Mouse (Mus musculus) inflammation-experienced regulatory T-cells, adult 6 months (primary cell): ENCODE measurements around the gene H2-Eb1. TPM values are rescaled to one million over a fixed set of nuclear protein-coding genes. Genes with fewer than 3 reads are reported as not detected.
A peak's percentile ranks its signal among the peaks of the same experiment; 100 is the strongest.

Source experiments
- ATAC-seq: one replicate; pipeline ENCODE4 v1.8.0; 2017
- polyA plus RNA-seq, 3 experiments: library from polyadenylated mRNA; unstranded; fragments of 100-300 nt; shearing (Covaris generic); gene quantifications; one replicate each; pipeline ENCODE4 v1.2.1; 2017

H2-Eb1 gene
- 10 to 100 TPM; 15.0 to 67.6 (median 57.7) TPM for polyA plus RNA-seq

- ATAC-seq = peak; percentile 85
Measured at GRCm38 (mm10) chr17:34305380-34306030, at the start of gene H2-Eb1. TSS of gene H2-Eb1 (plus strand) at chr17:34305867.

- ATAC-seq = no peak
Measured at GRCm38 (mm10) chr17:34256501-34256900, 49.2 kb upstream of the H2-Eb1 start.

- peak; percentile 80 for ATAC-seq
Measured at GRCm38 (mm10) chr17:34257594-34258375, 47.9 kb upstream of the H2-Eb1 start, which contains the start of gene H2-Ab1. TSS of gene H2-Ab1 (plus strand) at chr17:34257689.

DNA sequence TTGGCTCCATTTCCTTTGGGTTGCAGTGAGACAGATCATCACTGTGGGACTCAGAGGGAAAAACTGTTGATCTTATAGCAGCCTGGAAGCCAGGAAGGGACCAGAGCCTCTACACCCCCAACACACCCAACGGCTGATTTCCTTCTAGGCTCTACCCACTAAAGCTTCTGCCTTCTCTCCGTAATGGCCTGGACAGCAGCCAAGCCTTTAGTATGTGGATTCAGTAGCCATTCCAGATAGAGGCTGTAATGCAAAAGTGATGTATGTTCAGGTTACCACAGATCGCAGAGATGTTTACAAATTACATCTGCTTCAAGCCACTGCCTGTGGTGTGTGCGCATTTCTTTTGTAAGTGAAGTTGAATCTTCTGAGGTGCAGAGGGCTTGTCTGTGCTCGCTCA lies 45.1 kb upstream of the H2-Eb1 start:
- ATAC-seq = no peak

GRCm38 (mm10) chr17:34261502-34261901 lies 44.2 kb upstream of the H2-Eb1 start:
- ATAC-seq = peak; percentile 79

- peak; percentile 82 for ATAC-seq
Measured at GRCm38 (mm10) chr17:34263068-34263467, 42.6 kb upstream of the H2-Eb1 start.

- no peak for ATAC-seq
Measured at GRCm38 (mm10) chr17:34263811-34264371, 41.8 kb upstream of the H2-Eb1 start.

- no peak for ATAC-seq
Measured at GRCm38 (mm10) chr17:34264452-34265351, 41.0 kb upstream of the H2-Eb1 start.

DNA sequence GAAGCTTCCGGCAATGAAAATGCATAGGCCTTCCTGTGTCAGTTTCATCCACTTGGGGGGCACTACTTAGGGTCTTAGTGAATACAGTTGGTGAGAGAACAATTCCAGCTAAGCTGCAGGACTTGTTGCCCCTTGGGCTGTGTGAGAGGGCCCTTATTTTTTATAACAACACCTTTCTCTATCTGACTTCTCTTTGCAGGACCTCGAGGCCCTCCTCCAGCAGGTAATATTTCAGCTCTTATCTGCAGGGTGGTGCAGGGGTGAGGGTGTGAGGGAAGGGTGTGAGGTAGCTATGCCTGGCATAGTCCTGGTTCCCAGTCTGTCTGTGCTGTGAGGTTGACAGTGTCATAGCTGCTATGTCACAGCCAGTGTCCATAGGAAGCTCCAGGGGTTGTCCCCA lies 37.4 kb upstream of the H2-Eb1 start:
- ATAC-seq = no peak

- no peak for ATAC-seq
Measured at GRCm38 (mm10) chr17:34268748-34269147, 36.9 kb upstream of the H2-Eb1 start.

GRCm38 (mm10) chr17:34269817-34270216 lies 35.9 kb upstream of the H2-Eb1 start:
- ATAC-seq = no peak

DNA sequence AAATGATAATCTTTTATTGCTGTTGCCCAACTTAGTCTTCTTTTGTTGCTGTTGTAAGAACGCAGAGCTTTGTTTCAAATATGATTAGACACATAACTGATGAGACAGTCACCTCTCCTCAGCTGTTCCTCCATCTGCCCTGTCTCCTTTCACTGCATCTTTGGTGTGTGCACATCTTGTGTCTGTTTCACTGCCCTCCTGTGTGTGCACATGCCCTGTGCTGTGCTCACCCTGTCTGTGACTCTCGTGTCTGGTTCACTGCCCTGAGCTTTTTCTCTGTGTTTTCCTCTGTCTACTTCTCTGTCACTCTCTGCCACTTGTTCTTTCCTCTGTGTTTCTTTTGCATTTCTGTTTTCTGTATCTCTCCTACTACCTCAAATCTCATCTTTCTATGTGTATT lies 35.4 kb upstream of the H2-Eb1 start:
- ATAC-seq = no peak

GRCm38 (mm10) chr17:34270940-34271339 lies 34.7 kb upstream of the H2-Eb1 start:
- no peak for ATAC-seq

GRCm38 (mm10) chr17:34272102-34272501 lies 33.6 kb upstream of the H2-Eb1 start:
- no peak for ATAC-seq

- no peak for ATAC-seq
Measured at GRCm38 (mm10) chr17:34280499-34281038, 25.1 kb upstream of the H2-Eb1 start.

DNA sequence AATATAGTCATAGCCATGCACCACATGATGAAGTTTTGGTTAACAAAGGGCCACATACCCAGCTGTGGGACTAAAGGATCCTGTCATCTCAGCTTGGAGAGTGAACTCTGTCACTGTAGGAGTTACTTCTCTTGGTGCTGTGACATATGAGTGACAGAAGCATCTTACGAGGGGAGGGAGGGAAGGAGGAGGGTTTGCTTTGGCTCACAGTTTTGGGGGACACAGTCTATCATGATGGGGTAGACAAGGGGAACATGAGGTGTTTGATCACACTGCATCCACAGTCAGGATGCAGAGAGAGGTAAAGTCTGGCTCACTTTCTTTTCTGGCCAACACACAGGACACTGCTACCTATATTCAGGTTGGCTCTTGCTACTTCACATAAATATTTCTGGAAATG lies 23.8 kb upstream of the H2-Eb1 start:
- ATAC-seq = no peak

DNA sequence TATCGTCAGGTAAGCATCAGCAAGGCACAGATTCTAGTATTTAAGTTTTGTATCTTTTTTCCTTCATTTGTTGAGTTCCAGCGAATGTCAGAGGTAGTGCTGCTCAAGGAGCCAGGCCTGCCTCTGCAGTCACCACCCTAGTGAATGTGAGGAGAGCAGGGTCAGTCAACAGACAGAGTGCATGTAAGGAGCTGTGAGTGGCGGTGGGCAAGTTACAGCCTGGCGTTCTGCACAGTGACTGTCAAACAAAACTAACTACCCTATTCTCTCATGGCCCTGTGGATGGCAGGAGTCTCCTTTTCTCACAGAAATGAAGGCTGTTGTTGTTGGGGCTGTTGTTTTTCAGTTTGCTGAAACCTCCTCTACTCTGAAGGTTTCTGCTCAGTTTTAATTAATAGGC lies 20.3 kb upstream of the H2-Eb1 start:
- no peak for ATAC-seq

DNA sequence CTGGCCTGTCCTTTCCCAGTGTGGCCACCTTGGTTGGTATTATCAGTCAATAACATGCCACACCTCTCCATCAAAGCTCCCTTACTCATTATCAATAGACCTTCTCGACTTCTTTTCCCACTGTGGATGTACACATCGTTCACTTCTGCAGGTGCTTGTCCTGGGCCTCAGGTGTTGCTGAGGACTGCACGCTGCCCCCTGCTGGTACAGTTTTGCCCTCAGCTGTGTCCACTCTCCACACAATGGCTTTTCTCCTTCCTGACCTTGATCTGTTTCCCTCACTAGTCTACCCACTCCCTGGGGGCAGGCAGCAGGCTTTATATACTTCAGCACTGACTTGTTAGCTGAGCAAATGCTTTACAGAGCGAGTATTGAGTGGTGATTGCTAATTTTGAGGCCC lies 19.8 kb upstream of the H2-Eb1 start:
- no peak for ATAC-seq

DNA sequence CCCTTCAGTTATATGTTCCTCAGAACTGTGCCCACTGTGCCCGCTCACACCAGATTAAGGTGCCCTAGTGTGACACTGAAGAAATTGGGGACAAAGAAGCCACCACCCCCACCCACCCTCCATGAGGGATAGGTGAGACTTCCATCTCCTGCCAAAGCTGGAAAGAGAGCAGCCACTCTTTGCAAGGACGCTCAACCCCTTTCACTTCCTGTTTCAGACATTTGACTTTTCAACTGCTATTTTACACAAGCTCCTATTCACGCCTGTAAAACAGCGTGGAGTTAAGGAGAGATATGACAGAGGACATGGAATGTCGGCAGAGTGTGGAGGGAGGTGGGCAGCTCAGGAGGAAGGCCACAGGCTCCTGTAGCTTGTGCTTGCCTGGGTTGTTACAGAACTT lies 19.2 kb upstream of the H2-Eb1 start:
- ATAC-seq = no peak

DNA sequence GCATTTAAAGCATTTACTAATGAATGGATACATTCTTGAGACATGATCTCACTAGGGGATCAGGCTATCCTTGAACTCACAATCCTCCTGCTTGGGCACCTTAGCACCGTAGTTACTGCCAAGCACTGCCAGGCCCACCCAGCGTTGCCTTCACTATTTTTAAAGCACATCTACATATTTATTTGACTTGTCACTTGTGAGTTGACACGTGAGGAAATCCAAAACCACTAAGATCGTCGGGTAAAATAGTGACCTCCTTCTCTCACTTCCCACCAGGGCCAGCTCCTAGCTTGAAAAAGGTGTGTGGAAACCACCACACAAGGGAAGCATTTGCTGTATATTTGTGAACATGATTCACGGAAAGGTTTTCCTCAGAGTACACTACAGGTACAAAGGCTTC lies 18.7 kb upstream of the H2-Eb1 start:
- ATAC-seq = no peak

- peak; percentile 99 for ATAC-seq
Measured at GRCm38 (mm10) chr17:34287648-34288047, 18.0 kb upstream of the H2-Eb1 start, which contains the start of gene H2-Aa. TSS of gene H2-Aa (minus strand) at chr17:34287823.

DNA sequence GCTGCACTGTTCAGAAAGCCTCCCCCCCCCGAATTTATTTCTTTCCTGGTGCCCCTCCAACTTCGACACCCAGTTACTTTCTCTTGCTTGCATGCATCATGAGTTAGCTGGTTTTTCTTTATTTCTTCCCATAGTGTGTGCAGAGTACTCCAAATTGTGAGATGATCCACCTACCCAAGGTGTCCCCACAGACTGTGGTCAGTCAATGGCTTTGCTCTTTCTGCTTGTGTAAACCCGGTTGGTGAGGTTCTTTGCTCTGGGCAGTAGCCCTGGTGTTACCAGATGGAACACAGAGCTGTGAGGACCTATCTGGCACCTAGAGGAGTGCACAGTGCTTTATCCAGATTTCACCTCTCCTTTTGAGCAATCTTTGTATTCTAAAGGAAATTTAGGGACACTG lies 17.5 kb upstream of the H2-Eb1 start:
- no peak for ATAC-seq
